Mouse (Mus musculus) liver, embryonic 15.5 days (tissue): Measurements from ENCODE around the gene Aqr. TPM values are rescaled to one million over a fixed set of nuclear protein-coding genes. Genes with fewer than 3 reads are reported as not detected.

Experiments
- ATAC-seq: fragments of 200-750 bp; cut with Nextera tagmentation; 2 replicates; pipeline ENCODE4 v1.8.0; 2017; ENCODE audit warnings: moderate number of reproducible peaks, mild to moderate bottlenecking, moderate library complexity; ENCODE audit not compliant: insufficient read depth
- H3K27ac ChIP-seq: fragments of 300-500 bp; sonication (generic); replicated peaks from 2 replicates; pipeline ENCODE4 v1.5.1; 2015; ENCODE audit warnings: mild to moderate bottlenecking, inconsistent platforms
- H3K27me3 ChIP-seq: fragments of 300-500 bp; sonication (generic); 2 replicates; pipeline ENCODE4 v1.6.1; 2015; ENCODE audit warnings: mild to moderate bottlenecking, inconsistent platforms
- H3K36me3 ChIP-seq: fragments of 300-500 bp; sonication (generic); replicated peaks from 2 replicates; pipeline ENCODE4 v1.6.1; 2015; ENCODE audit warnings: moderate library complexity, mild to moderate bottlenecking, inconsistent platforms
- H3K4me1 ChIP-seq: fragments of 300-500 bp; sonication (generic); replicated peaks from 2 replicates; pipeline ENCODE4 v1.6.1; 2015; ENCODE audit warnings: inconsistent platforms
- H3K4me2 ChIP-seq: fragments of 300-500 bp; sonication (generic); 2 replicates; pipeline ENCODE4 v1.6.1; 2015; ENCODE audit warnings: moderate library complexity, mild to moderate bottlenecking, inconsistent platforms
- H3K4me3 ChIP-seq: fragments of 300-500 bp; sonication (generic); replicated peaks from 2 replicates; pipeline ENCODE4 v1.5.1; 2015; ENCODE audit warnings: mild to moderate bottlenecking, inconsistent platforms
- H3K9ac ChIP-seq: fragments of 300-500 bp; sonication (generic); 2 replicates; pipeline ENCODE4 v1.6.1; 2015; ENCODE audit warnings: moderate library complexity, mild to moderate bottlenecking, inconsistent platforms
- H3K9me3 ChIP-seq: fragments of 300-500 bp; sonication (generic); replicated peaks from 2 replicates; pipeline ENCODE4 v1.6.1; 2016; ENCODE audit warnings: inconsistent platforms
- WGBS: fragments of 180-500 bp; shearing (Covaris S2); methylation state at CpG from one replicate; pipeline ENCODE4 v1.1.7; 2015; ENCODE audit warnings: mixed read lengths; ENCODE audit not compliant: insufficient replicate concordance; 5-methylcytosine and 5-hydroxymethylcytosine counted together
- polyA plus RNA-seq: library from polyadenylated mRNA; unstranded; fragments of >200 nt; fragmentation: Nextera tagmentation; extraction: Ambion mirVana; gene quantifications from 2 replicates; pipeline ENCODE4 v1.2.1, GENCODE M21; 2015

Aqr gene
- polyA plus RNA-seq, 1 experiment from 2014 or later = 18.9 TPM

DNA sequence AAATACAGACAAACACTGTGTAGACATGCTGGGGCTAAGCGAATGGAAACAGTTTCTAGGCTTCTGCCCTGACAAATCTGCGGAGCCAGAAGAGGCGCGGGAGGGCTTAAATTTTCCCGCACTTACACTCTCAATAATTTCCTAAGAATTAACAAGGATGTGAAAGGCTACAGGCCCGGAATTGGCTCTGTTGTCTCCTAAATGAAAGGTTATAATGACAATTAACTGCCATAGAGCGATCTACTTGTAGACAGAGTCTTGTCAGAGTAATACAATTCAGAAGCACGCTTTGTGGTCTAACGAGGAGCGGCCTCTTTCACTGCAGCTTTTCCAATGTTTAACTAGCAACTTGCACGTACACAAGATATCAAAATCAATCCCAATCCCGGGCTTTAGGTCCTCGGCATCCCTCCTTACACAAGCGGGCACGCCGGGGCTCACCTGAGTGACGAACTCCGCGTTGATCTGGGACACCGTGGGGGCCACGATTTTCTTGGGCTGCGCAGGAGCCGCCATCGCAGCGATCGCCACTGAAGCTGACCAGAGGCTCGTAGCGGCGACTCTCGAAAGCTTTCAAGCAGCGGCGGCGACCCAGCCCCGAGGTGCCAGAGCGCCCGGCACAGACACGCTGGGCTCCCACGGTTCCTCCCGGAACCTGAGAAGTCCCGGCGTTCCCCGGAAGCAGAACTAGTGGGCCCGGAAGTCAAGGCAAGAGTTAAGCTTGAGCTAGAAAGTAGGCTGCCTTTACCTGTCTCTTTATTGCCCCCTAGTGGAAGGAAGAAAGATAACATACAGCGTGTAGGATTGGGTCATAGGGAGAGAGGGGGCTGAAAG is 12.0 kb downstream of the Aqr start:
- Histone ChIP-seq H3K4me1 (peaks cover 17% of the 10 kb centered on the region), H3K4me3 (peak overlapping the region; percentile 87), H3K9me3 (no peaks in the 10 kb centered on the region), H3K27ac (peak overlapping the region; percentile 59; the same call in 1 of the 2 replicates), H3K4me2 (peak overlapping the region; percentile 74), H3K27me3 (0 out of 2 replicates have a peak, but pooled peaks cover 5% of the 10 kb centered on the region), H3K9ac (peak overlapping the region; percentile 78), H3K36me3 (peaks cover 14% of the 10 kb centered on the region)
- peak; percentile 82 for ATAC-seq
- under 1% methylated on average over 44 of the region's 44 CpGs for WGBS

DNA sequence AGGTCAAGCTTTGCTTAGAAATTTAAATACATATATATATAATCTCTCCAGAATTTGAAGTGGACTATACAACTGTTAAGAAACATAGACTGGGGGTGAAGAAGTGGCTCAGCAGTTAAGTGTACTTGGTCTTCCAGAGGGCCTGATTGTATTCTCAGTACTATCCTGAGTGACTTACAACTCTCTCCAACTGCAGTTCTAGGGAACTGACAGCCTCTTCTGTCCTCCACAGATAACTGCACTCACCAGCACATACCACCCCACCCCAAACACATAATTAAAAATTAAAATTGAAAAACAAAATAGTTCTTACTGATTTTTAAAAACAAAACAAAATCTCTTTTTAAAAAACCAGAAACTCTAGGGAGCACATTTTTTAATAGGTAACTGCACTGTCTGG is 13.6 kb downstream of the Aqr start:
- H3K9ac ChIP-seq = 0 out of 2 replicates have a peak overlapping the region, but pooled peaks have one; percentile 13
- H3K36me3 ChIP-seq = peaks cover 18% of the 10 kb centered on the region
- H3K27ac ChIP-seq = no peak overlapping the region; the same call in 1 of the 2 replicates

DNA sequence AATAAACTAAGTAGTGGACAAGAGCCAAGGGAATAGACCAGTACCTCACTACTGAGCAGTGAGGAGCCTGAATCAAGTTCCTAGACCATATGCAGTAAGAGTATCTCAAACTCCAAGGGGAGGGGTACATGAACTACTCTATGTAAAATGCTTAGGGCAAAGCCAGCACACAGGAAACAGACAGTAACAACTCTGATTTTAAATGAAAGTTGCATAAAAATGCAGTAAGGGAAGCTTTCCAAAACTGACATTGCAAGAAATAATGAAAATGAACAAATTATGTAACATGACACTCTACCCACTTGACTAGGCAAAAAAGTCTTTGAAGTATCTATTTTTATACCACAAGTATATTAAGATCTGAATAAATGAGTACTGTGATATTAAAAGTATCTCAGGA is 19.0 kb downstream of the Aqr start:
- no peak overlapping the region for H3K27ac ChIP-seq
- no peak overlapping the region for H3K4me3 ChIP-seq
- H3K27me3 ChIP-seq = no peaks in the 10 kb centered on the region
- peaks cover 3% of the 10 kb centered on the region; the same call in 1 of the 2 replicates for H3K4me1 ChIP-seq
- no peak overlapping the region for H3K4me2 ChIP-seq
- no peak overlapping the region for H3K9ac ChIP-seq
- no peak for ATAC-seq
- no peaks in the 10 kb centered on the region for H3K9me3 ChIP-seq
- H3K36me3 ChIP-seq = peaks cover 55% of the 10 kb centered on the region

More for the DNA sequence above, 13.6 kb downstream of the Aqr start:
- Histone ChIP-seq H3K4me3 (peak overlapping the region; percentile 87), H3K27me3 (0 out of 2 replicates have a peak, but pooled peaks cover 5% of the 10 kb centered on the region), H3K4me2 (peak overlapping the region; percentile 74), H3K9me3 (no peaks in the 10 kb centered on the region), H3K4me1 (peaks cover 17% of the 10 kb centered on the region)
- peak; percentile 55 for ATAC-seq

DNA sequence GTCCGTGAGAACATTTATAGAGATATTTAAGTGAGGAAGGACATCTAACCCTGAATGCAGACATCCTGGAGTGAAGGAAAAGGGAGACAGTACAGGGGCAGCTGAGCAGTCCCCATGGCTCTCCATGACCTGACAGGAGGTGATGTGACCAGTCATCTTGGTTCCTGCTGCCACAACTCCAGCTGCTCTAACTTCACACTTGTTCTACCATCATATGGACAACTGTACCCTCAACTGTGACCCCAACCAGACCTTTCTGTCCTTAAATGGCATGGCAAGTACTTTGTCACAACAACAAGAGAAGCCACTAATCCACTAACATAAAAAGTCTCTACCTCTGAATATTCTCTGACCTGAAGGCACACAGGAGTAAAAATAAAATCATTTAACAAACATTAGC is 24.8 kb downstream of the Aqr start:
- Histone ChIP-seq H3K36me3 (peaks cover 72% of the 10 kb centered on the region), H3K4me3 (no peak overlapping the region), H3K4me2 (no peak overlapping the region), H3K4me1 (peaks cover 3% of the 10 kb centered on the region; the same call in 1 of the 2 replicates), H3K27ac (no peak overlapping the region), H3K27me3 (no peaks in the 10 kb centered on the region), H3K9ac (no peak overlapping the region), H3K9me3 (no peaks in the 10 kb centered on the region)
- WGBS = 64% methylated on average over 1 of the region's 1 CpGs
- ATAC-seq = no peak

DNA sequence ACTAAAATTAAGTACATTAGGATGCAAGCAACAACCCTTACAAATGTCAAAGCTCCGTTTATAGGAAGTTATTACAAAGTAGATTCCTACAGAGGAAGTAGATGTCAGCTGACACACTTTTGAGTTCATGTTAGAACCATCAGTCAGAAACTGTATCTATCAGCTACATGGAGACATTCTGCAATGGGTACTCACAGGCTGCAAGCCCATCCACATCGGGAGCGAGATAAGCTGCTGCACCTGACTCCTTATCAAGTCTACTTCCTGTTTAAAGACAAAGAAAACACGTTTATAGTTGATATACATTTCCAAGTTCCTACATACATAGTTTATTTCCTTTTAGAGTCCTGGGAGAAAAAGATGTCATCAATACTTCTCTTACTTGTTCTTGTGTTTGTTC is 29.5 kb downstream of the Aqr start:
- 0 out of 2 replicates have a peak, but pooled peaks have one; percentile 45 for ATAC-seq
- Histone ChIP-seq H3K9ac (no peak overlapping the region), H3K4me3 (no peak overlapping the region), H3K9me3 (no peaks in the 10 kb centered on the region), H3K36me3 (peaks cover 76% of the 10 kb centered on the region), H3K27ac (0 out of 2 replicates have a peak overlapping the region, but pooled peaks have one; percentile 35), H3K27me3 (no peaks in the 10 kb centered on the region), H3K4me2 (no peak overlapping the region), H3K4me1 (peaks cover 11% of the 10 kb centered on the region)
- 20% methylated on average over 4 of the region's 4 CpGs for WGBS

DNA sequence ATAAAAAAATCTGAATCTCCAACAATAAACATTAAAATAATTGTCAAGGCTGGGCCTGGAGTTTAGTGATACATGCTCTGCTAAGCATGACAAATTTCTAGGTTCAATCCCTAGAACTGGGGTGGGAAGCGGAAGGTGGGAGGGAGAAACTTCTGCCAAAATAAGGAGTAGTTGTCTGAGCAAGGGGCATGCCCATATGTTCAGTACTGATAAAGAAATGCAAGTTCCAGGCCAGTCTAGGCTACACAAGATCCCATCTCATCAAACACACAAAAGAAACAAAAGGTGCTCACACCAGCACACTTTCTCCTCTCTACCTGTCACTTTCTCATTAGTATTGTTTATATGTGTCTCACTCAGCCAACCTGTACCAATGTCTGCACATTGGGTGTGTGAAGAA is 30.2 kb downstream of the Aqr start:
- peak; percentile 82 for ATAC-seq
- H3K36me3 ChIP-seq = peaks cover 76% of the 10 kb centered on the region

DNA sequence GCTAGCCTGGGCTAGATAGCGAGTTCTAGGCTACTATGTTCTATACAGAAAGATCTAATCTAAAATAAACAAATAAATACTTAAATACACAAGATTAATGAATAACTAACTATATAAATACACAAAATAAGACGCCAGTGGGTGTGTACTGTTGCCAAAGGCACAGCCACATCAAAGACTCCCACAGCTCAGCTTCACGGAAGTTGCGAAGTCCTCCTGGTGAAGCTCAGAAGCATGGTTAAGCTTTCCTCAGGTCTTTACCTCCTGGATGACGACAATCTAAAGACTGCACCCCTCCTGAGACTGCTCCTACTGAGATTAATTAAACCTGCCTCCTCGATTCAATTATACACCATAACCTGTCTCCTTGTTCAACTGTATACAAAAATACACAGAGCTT is 33.6 kb downstream of the Aqr start:
- Histone ChIP-seq H3K4me3 (no peak overlapping the region), H3K9me3 (no peaks in the 10 kb centered on the region), H3K9ac (no peak overlapping the region), H3K27me3 (no peaks in the 10 kb centered on the region), H3K4me2 (no peak overlapping the region), H3K4me1 (peaks cover 11% of the 10 kb centered on the region), H3K27ac (no peak overlapping the region), H3K36me3 (peaks cover 77% of the 10 kb centered on the region)
- 78% methylated on average over 6 of the region's 6 CpGs for WGBS
- ATAC-seq = no peak

More for the DNA sequence above, 30.2 kb downstream of the Aqr start:
- Histone ChIP-seq H3K9me3 (no peaks in the 10 kb centered on the region), H3K27me3 (no peaks in the 10 kb centered on the region), H3K27ac (0 out of 2 replicates have a peak overlapping the region, but pooled peaks have one; percentile 29), H3K4me3 (no peak overlapping the region), H3K4me2 (peak overlapping the region; percentile 37; the same call in 1 of the 2 replicates), H3K9ac (no peak overlapping the region), H3K4me1 (peaks cover 11% of the 10 kb centered on the region)
- WGBS = 31% methylated on average over 1 of the region's 1 CpGs

DNA sequence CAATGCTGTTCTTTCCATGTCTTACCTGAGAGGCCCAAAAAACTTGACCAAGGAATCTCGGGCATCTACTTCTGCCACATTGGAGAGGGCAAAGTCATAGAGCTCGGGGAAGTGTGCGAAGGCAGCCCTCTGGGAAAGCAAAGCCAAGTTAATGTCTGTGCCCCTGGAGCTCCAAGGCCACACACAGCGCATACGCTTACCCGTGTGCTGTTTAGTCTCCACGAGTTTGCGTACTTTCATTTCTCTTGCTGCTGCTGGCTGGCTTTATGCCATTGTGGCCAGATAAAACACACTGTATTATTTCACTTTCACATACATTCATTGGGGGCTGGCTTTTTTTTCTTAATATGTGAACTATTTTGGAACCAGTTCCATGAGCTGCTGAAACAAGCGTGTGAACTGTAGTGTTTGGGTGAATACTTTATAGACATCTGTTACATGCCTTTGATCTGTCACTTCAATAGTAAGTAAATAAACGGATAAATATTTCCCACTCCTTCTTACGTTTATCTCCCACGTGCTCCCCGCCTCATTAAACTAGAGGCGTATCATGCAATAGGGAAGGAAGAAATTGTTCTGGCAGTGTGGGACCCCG is 39.9 kb downstream of the Aqr start:
- WGBS = 87% methylated on average over 15 of the region's 15 CpGs
- Histone ChIP-seq H3K4me1 (no peaks in the 10 kb centered on the region), H3K9me3 (no peaks in the 10 kb centered on the region), H3K9ac (no peak overlapping the region), H3K4me3 (no peak overlapping the region), H3K4me2 (no peak overlapping the region), H3K27ac (no peak overlapping the region), H3K27me3 (no peaks in the 10 kb centered on the region), H3K36me3 (peaks cover 83% of the 10 kb centered on the region)
- ATAC-seq = no peak

DNA sequence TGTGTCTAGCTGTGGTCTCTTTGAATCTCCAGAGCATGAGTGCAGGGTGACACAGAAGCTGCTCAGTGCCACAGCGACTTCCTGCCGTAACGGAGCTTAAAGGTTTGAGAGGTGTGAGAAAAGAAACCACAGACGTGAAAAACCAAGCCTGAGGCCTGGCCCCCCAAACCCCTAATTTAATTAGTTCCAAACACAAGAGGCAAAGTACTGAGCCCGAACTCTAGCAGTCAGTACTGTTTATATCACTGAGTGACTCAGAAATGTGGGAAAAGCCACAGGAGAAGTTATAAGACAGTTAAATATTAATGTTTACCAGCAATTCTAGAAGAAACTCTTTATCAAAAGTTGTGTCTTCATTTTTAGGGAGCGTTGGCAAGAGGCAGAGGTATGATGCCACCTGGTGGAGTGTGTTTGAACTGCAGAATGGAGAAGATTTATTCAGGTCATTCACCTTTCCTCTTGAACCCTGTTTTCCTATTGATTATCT is 41.5 kb downstream of the Aqr start:
- Histone ChIP-seq H3K4me3 (no peak overlapping the region), H3K9me3 (no peaks in the 10 kb centered on the region), H3K27me3 (no peaks in the 10 kb centered on the region), H3K4me1 (no peaks in the 10 kb centered on the region), H3K9ac (no peak overlapping the region), H3K27ac (no peak overlapping the region), H3K4me2 (no peak overlapping the region), H3K36me3 (peaks cover 85% of the 10 kb centered on the region)
- no peak for ATAC-seq
- whole genome bisulfite sequencing = 66% methylated on average over 6 of the region's 6 CpGs

DNA sequence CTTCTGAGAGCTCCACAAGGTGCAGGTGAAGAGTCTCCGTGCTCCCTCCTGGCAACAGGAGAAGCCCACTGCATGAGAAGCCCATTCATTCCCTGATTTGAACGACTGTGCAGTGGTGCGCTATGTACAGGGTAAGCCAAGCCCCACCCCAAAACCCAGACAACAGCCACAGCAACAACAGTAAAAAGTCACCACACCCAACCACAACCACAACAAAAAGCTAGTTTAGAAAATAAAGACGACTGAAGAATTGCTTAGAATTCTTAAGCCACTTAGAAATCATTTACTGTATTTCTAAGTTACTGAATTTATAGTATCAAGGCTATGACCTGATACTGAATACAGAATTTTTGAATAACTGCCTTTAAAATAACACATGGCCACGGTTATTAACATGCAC is 41.9 kb downstream of the Aqr start:
- 75% methylated on average over 5 of the region's 5 CpGs for WGBS
- H3K36me3 ChIP-seq = peaks cover 85% of the 10 kb centered on the region

DNA sequence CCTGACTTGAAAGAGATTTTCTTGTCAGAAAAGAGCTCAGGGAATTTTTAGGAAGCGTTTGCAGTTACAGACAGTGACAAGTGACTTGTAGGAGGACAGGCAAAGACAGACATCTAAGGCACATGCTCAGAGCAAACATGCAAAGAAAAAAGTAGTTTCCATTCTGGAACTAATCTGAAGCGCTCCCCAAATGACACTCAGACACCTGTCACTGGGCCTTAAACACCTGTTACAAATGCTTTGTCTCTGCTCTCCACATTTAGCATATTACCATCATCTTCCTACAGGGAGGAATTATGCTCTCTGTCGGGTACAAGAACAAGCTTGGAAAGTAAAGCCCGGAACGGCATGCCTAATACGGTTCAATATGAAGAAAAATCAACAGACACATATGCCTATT is 43.0 kb downstream of the Aqr start:
- no peak for ATAC-seq
- Histone ChIP-seq H3K36me3 (peaks cover 87% of the 10 kb centered on the region), H3K4me1 (no peaks in the 10 kb centered on the region), H3K4me3 (no peak overlapping the region), H3K27me3 (no peaks in the 10 kb centered on the region), H3K9ac (no peak overlapping the region), H3K9me3 (no peaks in the 10 kb centered on the region), H3K27ac (no peak overlapping the region), H3K4me2 (no peak overlapping the region)
- 85% methylated on average over 6 of the region's 6 CpGs for WGBS

More for the DNA sequence above, 41.9 kb downstream of the Aqr start:
- no peak overlapping the region for H3K4me3 ChIP-seq
- H3K27me3 ChIP-seq = no peaks in the 10 kb centered on the region
- no peak overlapping the region for H3K27ac ChIP-seq
- no peaks in the 10 kb centered on the region for H3K9me3 ChIP-seq
- H3K4me1 ChIP-seq = no peaks in the 10 kb centered on the region
- ATAC-seq = no peak
- no peak overlapping the region for H3K9ac ChIP-seq
- H3K4me2 ChIP-seq = no peak overlapping the region
